Mouse (Mus musculus) myocyte (in vitro differentiated cells): ENCODE measurements at regions not wholly inside any gene's neighbourhood (a gene's known extent, or its start where the extent isn't known, plus 50 kb on each side); places are given as distances from the start of the nearest gene placed in this dataset.

ENCODE experiments used
- MAX ChIP-seq: IDR thresholded peaks from one replicate; pipeline ENCODE4 v1.6.1; 2011; ENCODE audit warnings: low read depth, mild to moderate bottlenecking, control low read depth
- MYOD1 ChIP-seq, 3 experiments: IDR thresholded peaks; one replicate each; pipeline ENCODE4 v1.6.1; 2011; ENCODE audit warnings: control low read depth in 2 of 3, low read depth in 2 of 3, mild to moderate bottlenecking in 2 of 3, moderate library complexity in 1 of 3; ENCODE audit not compliant: insufficient read length in 2 of 3, control insufficient read depth in 1 of 3
- MYOG ChIP-seq, 3 experiments: IDR thresholded peaks; one replicate each; pipeline ENCODE4 v1.6.1; 2011; ENCODE audit warnings: control low read depth in 2 of 3, low read depth in 2 of 3, mild to moderate bottlenecking in 2 of 3; ENCODE audit not compliant: insufficient read length in 2 of 3, control insufficient read depth in 1 of 3, insufficient read depth in 1 of 3
- POLR2A ChIP-seq: IDR thresholded peaks from one replicate; pipeline ENCODE4 v1.6.1; 2011; ENCODE audit warnings: low read depth, mild to moderate bottlenecking, control low read depth, moderate library complexity; ENCODE audit not compliant: insufficient read length
- POLR2AphosphoS2 ChIP-seq: IDR thresholded peaks from one replicate; pipeline ENCODE4 v1.6.1; 2011; ENCODE audit warnings: low read depth, control low read depth; ENCODE audit not compliant: insufficient read length
- TCF12 ChIP-seq: IDR thresholded peaks from one replicate; pipeline ENCODE4 v1.6.1; 2011; ENCODE audit warnings: mild to moderate bottlenecking, control low read depth; ENCODE audit not compliant: poor library complexity, insufficient read depth, severe bottlenecking
- TCF3 ChIP-seq: IDR thresholded peaks from one replicate; pipeline ENCODE4 v1.6.1; 2011; ENCODE audit warnings: low read depth, control low read depth; ENCODE audit not compliant: insufficient read length
- USF1 ChIP-seq: IDR thresholded peaks from one replicate; pipeline ENCODE4 v1.6.1; 2011; ENCODE audit warnings: low read depth, mild to moderate bottlenecking, control low read depth, moderate library complexity

DNA sequence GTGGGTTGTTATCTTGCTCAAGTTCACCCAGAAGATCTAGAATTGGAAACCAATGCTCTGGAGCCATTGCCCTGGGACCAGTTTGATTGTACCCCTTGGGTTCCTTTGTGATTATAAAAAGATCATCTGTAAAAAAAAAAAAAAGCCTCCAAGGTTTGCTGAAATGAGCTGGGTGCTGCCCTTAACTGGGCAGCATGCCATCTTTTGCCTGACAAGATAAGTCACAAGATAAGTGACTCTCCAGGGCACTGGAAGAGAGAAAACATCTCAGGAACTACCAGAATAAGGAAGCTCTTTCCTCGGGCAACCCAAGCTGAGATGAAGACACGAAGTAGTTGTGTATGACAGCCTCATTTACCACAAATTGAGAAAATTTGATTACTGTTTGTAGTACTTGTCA, 202.7 kb upstream of the Eci2 start:
- TF ChIP-seq POLR2A = no peak
- TF ChIP-seq POLR2AphosphoS2 = no peak
- TF ChIP-seq MYOD1 (IDR thresholded peaks at IDR 0.05; ENCODE audit: control insufficient read depth in 1 of 3, insufficient read length in 2 of 3, low read depth in 2 of 3) = no peak
- no peak for TF ChIP-seq TCF12
- TF ChIP-seq TCF3 = no peak
- no peak for TF ChIP-seq USF1
- TF ChIP-seq MYOG (IDR thresholded peaks at IDR 0.05; ENCODE audit: control insufficient read depth in 1 of 3, insufficient read depth in 1 of 3, insufficient read length in 2 of 3, low read depth in 2 of 3) = no peak
- no peak for TF ChIP-seq MAX
